Mouse (Mus musculus) midbrain, embryonic 14.5 days (tissue): ENCODE results near the gene Tmem132b. TPM values are rescaled to one million over a fixed set of nuclear protein-coding genes. Genes with fewer than 3 reads are reported as not detected.

Source experiments
- ATAC-seq: fragments of 200-750 bp; cut with Nextera tagmentation; 2 replicates; pipeline ENCODE4 v1.8.0; 2017; ENCODE audit warnings: moderate number of reproducible peaks, moderate library complexity; ENCODE audit not compliant: low FRiP score, low TSS enrichment
- DNase-seq: peaks from one replicate; pipeline ENCODE4 v3.0.0-alpha.2; 2015
- H3K27ac ChIP-seq: fragments of 300-500 bp; sonication (generic); replicated peaks from 2 replicates; pipeline ENCODE4 v1.5.1; 2014; ENCODE audit warnings: mild to moderate bottlenecking, low read depth, low read length, moderate library complexity
- H3K27me3 ChIP-seq: fragments of 300-500 bp; sonication (generic); 2 replicates; pipeline ENCODE4 v1.6.1; 2014; ENCODE audit warnings: low read length, control low read depth, mixed read lengths; ENCODE audit not compliant: control insufficient read depth, insufficient read depth
- H3K36me3 ChIP-seq: fragments of 300-500 bp; sonication (generic); 2 replicates; pipeline ENCODE4 v1.6.1; 2014; ENCODE audit warnings: low read length, control low read depth; ENCODE audit not compliant: control insufficient read depth, insufficient read depth
- H3K4me1 ChIP-seq: fragments of 300-500 bp; sonication (generic); 2 replicates; pipeline ENCODE4 v1.6.1; 2014; ENCODE audit warnings: mild to moderate bottlenecking, antibody characterized with exemption, low read length, control low read depth; ENCODE audit not compliant: control insufficient read depth, insufficient read depth
- H3K4me2 ChIP-seq: fragments of 300-500 bp; sonication (generic); 2 replicates; pipeline ENCODE4 v1.6.1; 2014; ENCODE audit warnings: mild to moderate bottlenecking, low read length, moderate library complexity
- H3K4me3 ChIP-seq: fragments of 300-500 bp; sonication (generic); replicated peaks from 2 replicates; pipeline ENCODE4 v1.5.1; 2014; ENCODE audit warnings: low read depth, low read length
- H3K9ac ChIP-seq: fragments of 300-500 bp; sonication (generic); replicated peaks from 2 replicates; pipeline ENCODE4 v1.6.1; 2014; ENCODE audit warnings: mild to moderate bottlenecking, low read length, moderate library complexity
- H3K9me3 ChIP-seq: fragments of 300-500 bp; sonication (generic); 2 replicates; pipeline ENCODE4 v1.6.1; 2016; ENCODE audit warnings: low read length, control low read depth, mixed read lengths; ENCODE audit not compliant: control insufficient read depth
- WGBS: fragments of 180-500 bp; shearing (Covaris S2); extraction: QIAGEN DNeasy Blood & Tissue Kit; methylation state at CpG from one replicate; pipeline ENCODE4 v1.1.7; 2014; 5-methylcytosine and 5-hydroxymethylcytosine counted together
- polyA plus RNA-seq: library from polyadenylated mRNA; unstranded; fragments of >200 nt; fragmentation: Nextera tagmentation; extraction: Ambion mirVana; gene quantifications from 2 replicates; pipeline ENCODE4 v1.2.1, GENCODE M21; 2014

Gene Tmem132b
- polyA plus RNA-seq, 1 experiment from 2014 or later: 4.9 TPM

GRCm38 (mm10) chr5:125578661-125579060 is 47.1 kb downstream of the Tmem132b start:
- DNase-seq (no peak), ATAC-seq (no peak)
- Histone ChIP-seq H3K4me2 (no peak overlapping the region), H3K9me3 (no peaks in the 10 kb centered on the region), H3K4me1 (peaks cover 6% of the 10 kb centered on the region; the same call in 1 of the 2 replicates), H3K9ac (no peak overlapping the region), H3K4me3 (no peak overlapping the region), H3K27me3 (no peaks in the 10 kb centered on the region), H3K36me3 (no peaks in the 10 kb centered on the region), H3K27ac (no peak overlapping the region)
- WGBS: 87% methylated on average over 13 of the region's 13 CpGs

- peaks cover 6% of the 10 kb centered on the region; the same call in 1 of the 2 replicates for H3K4me1 ChIP-seq
- H3K36me3 ChIP-seq: no peaks in the 10 kb centered on the region
- H3K4me3 ChIP-seq: no peak overlapping the region
- no peak overlapping the region for H3K9ac ChIP-seq
- no peak for ATAC-seq
- H3K27ac ChIP-seq: no peak overlapping the region
- H3K9me3 ChIP-seq: no peaks in the 10 kb centered on the region
- H3K4me2 ChIP-seq: no peak overlapping the region
- DNase-seq: no peak
- 55% methylated on average over 4 of the region's 4 CpGs for WGBS
- no peaks in the 10 kb centered on the region for H3K27me3 ChIP-seq
Observed at GRCm38 (mm10) chr5:125579153-125579552, 47.6 kb downstream of the Tmem132b start.

- ATAC-seq (no peak), DNase-seq (no peak)
- H3K9ac ChIP-seq: no peak overlapping the region
- H3K4me1 ChIP-seq: no peaks in the 10 kb centered on the region
- no peaks in the 10 kb centered on the region for H3K9me3 ChIP-seq
- H3K27me3 ChIP-seq: no peaks in the 10 kb centered on the region
- 80% methylated on average over 2 of the region's 2 CpGs for WGBS
- no peak overlapping the region for H3K27ac ChIP-seq
- H3K4me2 ChIP-seq: no peak overlapping the region
- H3K4me3 ChIP-seq: no peak overlapping the region
- H3K36me3 ChIP-seq: no peaks in the 10 kb centered on the region
Observed at GRCm38 (mm10) chr5:125583298-125583697, 51.7 kb downstream of the Tmem132b start.

GRCm38 (mm10) chr5:125583836-125584235 is 52.3 kb downstream of the Tmem132b start:
- Histone ChIP-seq H3K27ac (no peak overlapping the region), H3K27me3 (no peaks in the 10 kb centered on the region), H3K9me3 (no peaks in the 10 kb centered on the region), H3K9ac (no peak overlapping the region), H3K4me1 (no peaks in the 10 kb centered on the region), H3K4me2 (no peak overlapping the region), H3K36me3 (no peaks in the 10 kb centered on the region), H3K4me3 (no peak overlapping the region)
- whole genome bisulfite sequencing: 69% methylated on average over 8 of the region's 8 CpGs
- no peak for ATAC-seq
- no peak for DNase-seq

GRCm38 (mm10) chr5:125585211-125585610 is 53.6 kb downstream of the Tmem132b start:
- no peak for ATAC-seq
- 85% methylated on average over 5 of the region's 5 CpGs for WGBS
- no peak overlapping the region for H3K4me3 ChIP-seq
- H3K36me3 ChIP-seq: no peaks in the 10 kb centered on the region
- H3K9ac ChIP-seq: no peak overlapping the region
- H3K4me2 ChIP-seq: no peak overlapping the region
- peaks cover 7% of the 10 kb centered on the region for H3K4me1 ChIP-seq
- no peak for DNase-seq
- no peak overlapping the region for H3K27ac ChIP-seq
- no peaks in the 10 kb centered on the region for H3K27me3 ChIP-seq
- H3K9me3 ChIP-seq: no peaks in the 10 kb centered on the region

GRCm38 (mm10) chr5:125588203-125588602 is 56.6 kb downstream of the Tmem132b start:
- Histone ChIP-seq H3K4me1 (peaks cover 7% of the 10 kb centered on the region), H3K9ac (no peak overlapping the region), H3K4me2 (no peak overlapping the region), H3K4me3 (no peak overlapping the region), H3K27ac (no peak overlapping the region), H3K27me3 (no peaks in the 10 kb centered on the region), H3K36me3 (no peaks in the 10 kb centered on the region), H3K9me3 (no peaks in the 10 kb centered on the region)
- DNase-seq (no peak), ATAC-seq (no peak)
- 69% methylated on average over 7 of the region's 7 CpGs for WGBS

- ATAC-seq (peak; percentile 66; the same call in 1 of the 2 replicates), DNase-seq (peak; percentile 80)
- Histone ChIP-seq H3K36me3 (no peaks in the 10 kb centered on the region), H3K4me1 (peaks cover 7% of the 10 kb centered on the region), H3K4me2 (peak overlapping the region; percentile 60), H3K27ac (peak overlapping the region; percentile 37; the same call in 1 of the 2 replicates), H3K9ac (peak overlapping the region; percentile 57; the same call in 1 of the 2 replicates), H3K9me3 (no peaks in the 10 kb centered on the region), H3K4me3 (peak overlapping the region; percentile 39), H3K27me3 (no peaks in the 10 kb centered on the region)
- 3% methylated on average over 18 of the region's 18 CpGs for WGBS
Observed at GRCm38 (mm10) chr5:125588876-125589667, 57.5 kb downstream of the Tmem132b start.

GRCm38 (mm10) chr5:125598056-125598455 is 66.5 kb downstream of the Tmem132b start:
- no peaks in the 10 kb centered on the region for H3K27me3 ChIP-seq
- 81% methylated on average over 10 of the region's 10 CpGs for WGBS
- ATAC-seq (no peak), DNase-seq (no peak)
- H3K4me3 ChIP-seq: no peak overlapping the region
- no peak overlapping the region for H3K4me2 ChIP-seq
- no peaks in the 10 kb centered on the region for H3K36me3 ChIP-seq
- no peak overlapping the region for H3K9ac ChIP-seq
- no peaks in the 10 kb centered on the region for H3K9me3 ChIP-seq
- H3K27ac ChIP-seq: no peak overlapping the region
- no peaks in the 10 kb centered on the region for H3K4me1 ChIP-seq

- 85% methylated on average over 12 of the region's 12 CpGs for WGBS
- Histone ChIP-seq H3K4me1 (no peaks in the 10 kb centered on the region), H3K27me3 (no peaks in the 10 kb centered on the region), H3K4me2 (no peak overlapping the region), H3K9me3 (no peaks in the 10 kb centered on the region), H3K36me3 (no peaks in the 10 kb centered on the region), H3K4me3 (no peak overlapping the region), H3K9ac (no peak overlapping the region), H3K27ac (no peak overlapping the region)
- DNase-seq (no peak), ATAC-seq (no peak)
Observed at GRCm38 (mm10) chr5:125607146-125607545, 75.6 kb downstream of the Tmem132b start.
